ENCODE assay signal across 23 mouse cellular contexts in the genomic region with DNA sequence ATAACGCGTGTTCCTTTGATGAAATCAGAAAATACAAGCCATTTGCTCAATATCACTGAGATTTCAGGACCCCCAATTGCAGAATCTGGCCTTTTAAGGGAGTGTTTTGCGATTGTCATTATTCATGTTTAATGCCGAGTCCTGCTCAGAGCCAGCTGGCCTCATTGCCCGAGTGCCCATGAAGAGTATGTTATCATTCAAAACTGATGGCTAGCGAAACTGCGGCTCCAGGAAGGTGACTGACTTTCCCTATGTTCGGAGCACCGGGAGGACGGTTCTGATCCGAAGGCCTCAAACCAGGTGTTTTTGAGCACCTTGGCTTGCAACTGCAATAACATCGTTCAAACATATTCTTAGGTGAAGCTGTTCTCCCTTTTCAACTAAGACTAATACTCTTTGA.
DNase-seq lines count a peak whose midpoint lies in the region; ATAC-seq and TF ChIP-seq lines count a peak whose summit lies in the region.
"Had no signal": no experiment of that assay in that cellular context is flagged by ENCODE, and none has a peak within 500 bp of the region (broad histone marks: within the 10 kb centered on the region; RNA-seq: fewer than 3 reads in every experiment).

No protein-coding gene starts in this region.

- H3K27me3 ChIP-seq in hindbrain, embryonic 10.5 days (ENCODE audit: insufficient read depth, poor library complexity, severe bottlenecking): peaks cover 25% of the 10 kb centered on the region
- peaks cover 12% of the 10 kb centered on the region for H3K27me3 ChIP-seq in hindbrain, embryonic 12.5 days
- no peaks in the 10 kb centered on the region for H3K27me3 ChIP-seq in cerebellum, adult 2 months (ENCODE audit: control insufficient read depth, insufficient read depth, low read length)
- peaks cover 13% of the 10 kb centered on the region; the same call in 1 of the 2 replicates for H3K27me3 ChIP-seq in midbrain, embryonic 12.5 days
- H3K27me3 ChIP-seq: CH12.LX; embryonic facial prominence, embryonic 12.5 days; forebrain, embryonic 15.5 days; limb, embryonic 12.5 days; liver, embryonic 12.5 days had no signal

- no peak; the same call in 1 of the 2 replicates for TF ChIP-seq POLR2A in cerebellum, adult 2 months (IDR thresholded peaks at IDR 0.05; ENCODE audit: borderline replicate concordance, insufficient read depth, low read length)

- H3K27ac ChIP-seq in hindbrain, embryonic 10.5 days: 0 out of 2 replicates have a peak overlapping the region, but pooled peaks have one; percentile 23
- no peak overlapping the region for H3K27ac ChIP-seq in hindbrain, embryonic 12.5 days
- peak overlapping the region; percentile 51; the same call in 1 of the 2 replicates for H3K27ac ChIP-seq in cerebellum, adult 2 months (ENCODE audit: insufficient read depth, low read length)
- peak overlapping the region; percentile 58; the same call in 1 of the 2 replicates for H3K27ac ChIP-seq in midbrain, embryonic 12.5 days (replicated peaks)
- H3K27ac ChIP-seq: embryonic facial prominence, embryonic 12.5 days; forebrain, embryonic 15.5 days; left cerebral cortex, adult 2 months; limb, embryonic 12.5 days; liver, embryonic 12.5 days; stomach, postnatal 0 days had no signal

- peaks cover 38% of the 10 kb centered on the region for H3K4me1 ChIP-seq in hindbrain, embryonic 10.5 days (replicated peaks)
- H3K4me1 ChIP-seq in hindbrain, embryonic 12.5 days: peaks cover 7% of the 10 kb centered on the region; the same call in 1 of the 2 replicates
- H3K4me1 ChIP-seq in cerebellum, adult 2 months (ENCODE audit: control insufficient read depth, insufficient read depth, low read length): no peaks in the 10 kb centered on the region; the same call in 1 of the 2 replicates
- H3K4me1 ChIP-seq in midbrain, embryonic 12.5 days: peaks cover 19% of the 10 kb centered on the region
- H3K4me1 ChIP-seq: embryonic facial prominence, embryonic 12.5 days; limb, embryonic 12.5 days; liver, embryonic 12.5 days had no signal

- no peaks in the 10 kb centered on the region for H3K9me3 ChIP-seq in hindbrain, embryonic 10.5 days
- no peaks in the 10 kb centered on the region for H3K9me3 ChIP-seq in hindbrain, embryonic 12.5 days (replicated peaks)
- H3K9me3 ChIP-seq in midbrain, embryonic 12.5 days: no peaks in the 10 kb centered on the region
- H3K9me3 ChIP-seq: embryonic facial prominence, embryonic 12.5 days; forebrain, embryonic 15.5 days; limb, embryonic 12.5 days; liver, embryonic 12.5 days had no signal

- ATAC-seq in hindbrain, embryonic 12.5 days (ENCODE audit: low FRiP score): no peak
- no peak for ATAC-seq in midbrain, embryonic 12.5 days (ENCODE audit: low FRiP score, low read depth)
- ATAC-seq: forebrain, embryonic 15.5 days; liver, embryonic 12.5 days had no signal

- no peaks in the 10 kb centered on the region for H3K36me3 ChIP-seq in hindbrain, embryonic 10.5 days
- no peaks in the 10 kb centered on the region for H3K36me3 ChIP-seq in hindbrain, embryonic 12.5 days
- no peaks in the 10 kb centered on the region for H3K36me3 ChIP-seq in midbrain, embryonic 12.5 days
- H3K36me3 ChIP-seq: embryonic facial prominence, embryonic 12.5 days; forebrain, embryonic 15.5 days; limb, embryonic 12.5 days; liver, embryonic 12.5 days had no signal

- WGBS in hindbrain, embryonic 10.5 days: 80% methylated on average over 12 of the region's 12 CpGs
- WGBS in hindbrain, embryonic 12.5 days: 65% methylated on average over 12 of the region's 12 CpGs
- WGBS in cerebellum, adult 2 months: 25% methylated on average over 12 of the region's 12 CpGs
- WGBS in midbrain, embryonic 12.5 days: 59% methylated on average over 12 of the region's 12 CpGs

- H3K9ac ChIP-seq in hindbrain, embryonic 12.5 days: no peak overlapping the region
- no peak overlapping the region for H3K9ac ChIP-seq in midbrain, embryonic 12.5 days (replicated peaks)
- H3K9ac ChIP-seq: embryonic facial prominence, embryonic 12.5 days; forebrain, embryonic 15.5 days; limb, embryonic 12.5 days; liver, embryonic 12.5 days had no signal

- no peak overlapping the region for H3K4me3 ChIP-seq in hindbrain, embryonic 10.5 days
- no peak overlapping the region for H3K4me3 ChIP-seq in hindbrain, embryonic 12.5 days
- peak overlapping the region; percentile 42 for H3K4me3 ChIP-seq in cerebellum, adult 2 months (replicated peaks; ENCODE audit: insufficient read depth, low read depth, low read length)
- no peak overlapping the region for H3K4me3 ChIP-seq in midbrain, embryonic 12.5 days
- H3K4me3 ChIP-seq: embryonic facial prominence, embryonic 12.5 days; erythroblast, embryonic 14.5 days; forebrain, embryonic 15.5 days; left cerebral cortex, adult 2 months; limb, embryonic 12.5 days; liver, embryonic 12.5 days had no signal

- no peak for TF ChIP-seq CTCF in cerebellum, adult 2 months (IDR thresholded peaks at IDR 0.05; ENCODE audit: borderline replicate concordance, insufficient read depth, low read depth, low read length)

- DNase-seq in hindbrain, embryonic 10.5 days (ENCODE audit: low spot score): no peak
- DNase-seq in cerebellum, adult 2 months: peak; percentile 65 to 68
- peak; percentile 80 to 83 for DNase-seq in cerebellum, postnatal 14 days
- DNase-seq in spleen, postnatal 36 days (ENCODE audit: low spot score in 2 of 2): no peak
- DNase-seq in ovary, postnatal 14 days (ENCODE audit: low spot score): no peak
- DNase-seq: adrenal gland, postnatal 36 days; heart, postnatal 10 days; kidney, adult 18-20 months; kidney, postnatal 14 days; lung, adult 2 months; lung, postnatal 36 days; right cerebral cortex, postnatal 4 days had no signal

- H3K4me2 ChIP-seq in hindbrain, embryonic 12.5 days (replicated peaks): no peak overlapping the region
- H3K4me2 ChIP-seq in midbrain, embryonic 12.5 days (replicated peaks): peak overlapping the region; percentile 25; the same call in 1 of the 2 replicates
- H3K4me2 ChIP-seq: embryonic facial prominence, embryonic 12.5 days; forebrain, embryonic 15.5 days; heart, embryonic 11.5 days; limb, embryonic 12.5 days; liver, embryonic 12.5 days had no signal

Comparison
In these comparisons a context has a peak if more than half of its experiments do, and no peak if none do; other contexts are left out.
1. DNase-seq: peak in cerebellum, adult 2 months (2 of 2) and cerebellum, postnatal 14 days (2 of 2); none in hindbrain, embryonic 10.5 days (single experiment), spleen, postnatal 36 days (0 of 2) and ovary, postnatal 14 days (single experiment).